Comparison of ENCODE assay signal across 23 mouse cellular contexts in the genomic region with DNA sequence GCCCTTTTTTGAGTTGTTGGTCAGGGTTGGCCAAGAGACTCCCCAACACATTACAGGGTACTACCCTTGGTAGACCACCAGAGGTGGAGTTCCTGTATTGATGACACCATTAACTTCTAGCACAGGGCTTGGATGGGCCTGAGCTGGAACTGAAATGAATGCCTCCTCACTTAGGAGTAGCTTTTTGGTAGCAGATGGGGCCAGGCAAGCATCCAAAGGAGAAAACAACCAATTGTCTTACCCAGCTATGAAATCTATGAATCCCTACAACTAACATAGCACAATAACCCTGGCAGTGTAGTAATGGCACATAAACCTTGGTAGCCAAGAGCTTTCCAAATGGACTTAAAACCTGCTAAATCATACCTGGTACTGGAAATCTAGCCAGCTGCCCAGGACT.
"Had no signal": no experiment of that assay in that cellular context is flagged by ENCODE, and none has a peak within 500 bp of the region (broad histone marks: within the 10 kb centered on the region; RNA-seq: fewer than 3 reads in every experiment).

No protein-coding gene starts in this region.

- H3K4me2 ChIP-seq: limb, embryonic 12.5 days; limb, embryonic 15.5 days; liver, embryonic 12.5 days; liver, embryonic 15.5 days; lung, embryonic 15.5 days; midbrain, embryonic 13.5 days; neural tube, embryonic 13.5 days had no signal

- H3K9me3 ChIP-seq: limb, embryonic 12.5 days; limb, embryonic 15.5 days; liver, embryonic 12.5 days; liver, embryonic 15.5 days; lung, embryonic 15.5 days; megakaryocyte, embryonic 14.5 days; midbrain, embryonic 10.5 days; midbrain, embryonic 13.5 days; neural tube, embryonic 13.5 days had no signal

- DNase-seq: kidney, adult 9 months; kidney, postnatal 14 days; layer of hippocampus, adult 9-11 months; layer of hippocampus, postnatal 36 days; left cerebral cortex, postnatal 4 days; lung, adult 18-20 months; lung, postnatal 10 days; lung, postnatal 36 days; thymus, adult 2 months; thymus, postnatal 14 days; thymus, postnatal 4 days had no signal

- ATAC-seq: liver, embryonic 12.5 days; midbrain, embryonic 13.5 days; midbrain, embryonic 16.5 days had no signal

- H3K36me3 ChIP-seq: limb, embryonic 12.5 days; limb, embryonic 15.5 days; liver, embryonic 12.5 days; liver, embryonic 15.5 days; lung, embryonic 15.5 days; midbrain, embryonic 10.5 days; midbrain, embryonic 13.5 days; neural tube, embryonic 13.5 days had no signal

- H3K27ac ChIP-seq: layer of hippocampus, adult 2 months; limb, embryonic 12.5 days; limb, embryonic 15.5 days; liver, embryonic 12.5 days; liver, embryonic 15.5 days; lung, embryonic 15.5 days; midbrain, embryonic 10.5 days; midbrain, embryonic 13.5 days; neural tube, embryonic 13.5 days had no signal

- H3K4me3 ChIP-seq: layer of hippocampus, adult 2 months; limb, embryonic 12.5 days; limb, embryonic 15.5 days; liver, embryonic 12.5 days; liver, embryonic 15.5 days; lung, embryonic 15.5 days; megakaryocyte, embryonic 14.5 days; midbrain, embryonic 10.5 days; midbrain, embryonic 13.5 days; myocyte; neural tube, embryonic 13.5 days had no signal

- H3K9ac ChIP-seq: limb, embryonic 12.5 days; limb, embryonic 15.5 days; liver, embryonic 12.5 days; liver, embryonic 15.5 days; lung, embryonic 15.5 days; midbrain, embryonic 13.5 days; neural tube, embryonic 13.5 days had no signal

- H3K4me1 ChIP-seq: limb, embryonic 12.5 days; limb, embryonic 15.5 days; liver, embryonic 12.5 days; liver, embryonic 15.5 days; lung, embryonic 15.5 days; megakaryocyte, embryonic 14.5 days; midbrain, embryonic 10.5 days; midbrain, embryonic 13.5 days; neural tube, embryonic 13.5 days had no signal

- H3K27me3 ChIP-seq: limb, embryonic 12.5 days; limb, embryonic 15.5 days; liver, embryonic 12.5 days; liver, embryonic 15.5 days; lung, embryonic 15.5 days; megakaryocyte, embryonic 14.5 days; midbrain, embryonic 13.5 days; neural tube, embryonic 13.5 days had no signal
